Mouse (Mus musculus) kidney, adult 2 months (tissue): ENCODE data around the gene Megf11.

ENCODE experiments used
- CTCF ChIP-seq: fragments of 200-500 bp; conservative IDR thresholded peaks from 2 replicates; pipeline ENCODE4 v1.5.1; 2011; ENCODE audit warnings: low read depth, mild to moderate bottlenecking, control low read depth, low read length, moderate library complexity, mixed read lengths; ENCODE audit not compliant: insufficient read depth, insufficient read length
- POLR2A ChIP-seq: fragments of 200-500 bp; IDR thresholded peaks from one replicate; pipeline ENCODE4 v1.6.1; 2011; ENCODE audit warnings: low read depth, low read length, control low read depth

GRCm38 (mm10) chr9:64341254-64341566 is 44.2 kb upstream of the Megf11 start, which contains the start of gene Dis3l:
- no peak for TF ChIP-seq CTCF
- TF ChIP-seq POLR2A = no peak
